Mouse (Mus musculus) left cerebral cortex, postnatal 25 days (tissue): ENCODE measurements around the gene Spats2l. TPM values are rescaled to one million over a fixed set of nuclear protein-coding genes. Genes with fewer than 3 reads are reported as not detected.
A peak's percentile ranks its signal among the peaks of the same experiment; 100 is the strongest.

Source experiments
- DNase-seq, 2 experiments: peaks; one replicate each; pipeline ENCODE4 v3.0.0; 2022; ENCODE audit warnings: low spot score in 2 of 2, mixed read lengths in 1 of 2
- intact Hi-C: fragments of 180-260 bp; cut with DNase I; formaldehyde crosslinking; loops from one replicate; pipeline ENCODE4 v1.15.1; 2025
- total RNA-seq, 2 experiments: library from RNA; stranded (reverse); gene quantifications; 2 replicates each; pipeline ENCODE4 v1.2.3; 2021

The Spats2l gene
- total RNA-seq, 2 experiments from 2014 or later = 47.5 to 47.8 TPM

DNA sequence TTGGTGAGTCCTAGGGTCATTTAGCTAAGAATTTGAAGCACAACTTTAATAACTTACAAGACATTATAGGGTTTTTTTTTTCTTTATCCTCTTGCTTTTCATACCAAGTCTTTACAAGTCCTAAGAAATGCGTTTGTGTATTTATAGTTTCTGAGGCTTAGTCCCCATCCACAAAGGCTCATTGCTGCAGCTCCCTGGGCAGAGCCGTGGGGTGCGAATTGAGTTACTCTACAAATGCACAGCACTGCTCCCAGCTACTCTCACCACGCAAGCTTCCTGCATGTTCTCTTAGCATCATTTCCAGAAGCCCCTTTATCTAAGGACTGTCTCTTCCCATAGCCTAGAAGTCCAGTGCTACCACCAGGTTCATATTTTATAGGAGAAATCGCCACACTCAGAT, 175.8 kb downstream of the Spats2l start:
- DNase-seq = no peak
- intact Hi-C loops = loop anchor here (5.0 kb wide), 1 partner anchor 177 kb away; the partner anchor contains the start of gene Spats2l

DNA sequence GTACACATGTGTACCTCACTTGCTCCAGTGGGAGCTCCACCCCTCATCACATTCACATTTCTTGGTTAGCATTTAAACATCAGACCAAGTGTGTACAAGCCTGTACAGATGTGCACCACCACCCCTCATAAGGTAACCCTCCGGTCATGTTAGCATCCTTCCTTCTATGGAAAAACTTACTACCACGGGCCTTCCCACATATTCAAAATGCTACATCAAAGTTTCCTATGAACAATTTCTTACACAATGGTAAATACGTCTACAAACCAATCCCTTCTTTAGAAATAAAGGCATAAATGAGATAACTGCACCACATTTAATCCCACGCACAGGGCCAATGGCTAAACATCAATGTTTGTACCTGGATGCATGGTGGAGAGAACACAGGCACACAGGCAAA, 178.5 kb downstream of the Spats2l start:
- intact Hi-C loops = no loop called here
- no peak for DNase-seq

DNA sequence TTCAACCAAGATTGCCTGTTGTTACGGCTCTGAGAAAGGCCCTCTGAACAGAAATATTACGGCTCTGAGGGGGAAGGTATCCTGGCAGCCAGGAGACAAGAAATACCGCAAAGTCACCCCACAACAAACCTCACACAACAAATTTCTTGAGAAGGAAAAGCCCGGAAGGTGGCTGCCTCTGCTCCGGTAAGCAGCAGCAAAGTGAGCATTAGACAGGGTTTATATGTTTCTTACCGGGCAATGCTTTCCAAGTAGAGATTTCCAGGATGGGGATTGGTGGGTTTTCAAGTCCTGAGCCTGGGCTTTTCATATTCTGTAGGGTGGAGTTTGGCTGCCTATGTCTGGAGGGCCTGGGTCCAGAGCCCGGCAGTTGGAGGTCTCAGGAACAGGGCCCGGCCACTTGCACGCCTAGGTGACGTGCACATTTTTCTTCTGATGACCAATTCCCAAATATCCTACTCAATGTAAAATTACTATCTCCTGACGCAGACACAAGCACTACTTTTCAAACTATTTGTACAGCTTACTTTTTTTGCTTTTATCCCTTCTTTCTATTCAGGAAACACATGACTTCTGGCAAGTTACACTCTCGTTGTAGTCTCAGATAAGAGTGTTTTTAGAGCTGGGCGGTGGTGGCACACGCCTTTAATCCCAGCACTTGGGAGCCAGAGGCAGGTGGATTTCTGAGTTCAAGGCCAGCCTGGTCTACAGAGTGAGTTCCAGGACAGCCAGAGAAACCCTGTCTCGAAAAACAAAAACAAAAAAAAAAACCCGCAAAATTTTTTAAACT, 179.8 kb downstream of the Spats2l start:
- intact Hi-C loops = no loop called here
- no peak for DNase-seq

DNA sequence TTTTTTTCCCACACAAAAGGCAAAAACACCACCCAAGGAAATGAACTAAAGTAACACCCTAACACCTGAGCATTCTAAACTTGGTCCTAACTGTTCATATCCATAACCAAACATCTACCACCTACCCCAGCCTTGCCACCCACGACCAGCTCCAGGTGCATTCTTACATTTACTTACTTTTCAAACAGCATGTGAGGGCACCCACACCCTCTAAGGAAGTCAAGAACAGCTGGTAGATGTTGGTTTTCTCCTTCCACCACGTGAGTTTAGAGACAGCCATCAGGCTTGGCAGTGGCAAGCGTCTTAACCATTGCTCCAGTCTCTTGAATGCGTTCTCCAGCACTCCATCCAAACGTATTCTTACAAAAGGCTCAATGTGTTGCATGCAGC, 180.4 kb downstream of the Spats2l start:
- DNase-seq = no peak
- intact Hi-C loops = no loop called here

DNA sequence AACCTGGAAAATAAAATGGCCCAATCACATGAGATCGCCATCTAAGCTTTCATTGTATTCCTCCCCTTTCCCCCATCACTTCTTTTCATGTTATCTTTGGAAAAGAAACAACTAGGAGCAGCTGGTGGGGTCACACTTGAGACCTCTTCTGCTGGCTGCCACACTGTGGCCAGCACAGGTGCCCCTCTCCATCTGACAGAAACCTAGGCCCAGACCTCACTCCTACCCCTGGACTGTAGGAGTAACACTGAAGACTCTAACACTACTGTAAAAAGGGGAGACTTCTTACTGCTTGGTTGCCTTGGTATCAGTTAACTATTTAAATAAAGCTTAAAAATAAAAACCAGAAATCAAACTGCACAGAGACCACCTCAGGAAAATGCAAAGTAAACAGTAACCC, 181.8 kb downstream of the Spats2l start:
- intact Hi-C loops = no loop called here
- DNase-seq = no peak

DNA sequence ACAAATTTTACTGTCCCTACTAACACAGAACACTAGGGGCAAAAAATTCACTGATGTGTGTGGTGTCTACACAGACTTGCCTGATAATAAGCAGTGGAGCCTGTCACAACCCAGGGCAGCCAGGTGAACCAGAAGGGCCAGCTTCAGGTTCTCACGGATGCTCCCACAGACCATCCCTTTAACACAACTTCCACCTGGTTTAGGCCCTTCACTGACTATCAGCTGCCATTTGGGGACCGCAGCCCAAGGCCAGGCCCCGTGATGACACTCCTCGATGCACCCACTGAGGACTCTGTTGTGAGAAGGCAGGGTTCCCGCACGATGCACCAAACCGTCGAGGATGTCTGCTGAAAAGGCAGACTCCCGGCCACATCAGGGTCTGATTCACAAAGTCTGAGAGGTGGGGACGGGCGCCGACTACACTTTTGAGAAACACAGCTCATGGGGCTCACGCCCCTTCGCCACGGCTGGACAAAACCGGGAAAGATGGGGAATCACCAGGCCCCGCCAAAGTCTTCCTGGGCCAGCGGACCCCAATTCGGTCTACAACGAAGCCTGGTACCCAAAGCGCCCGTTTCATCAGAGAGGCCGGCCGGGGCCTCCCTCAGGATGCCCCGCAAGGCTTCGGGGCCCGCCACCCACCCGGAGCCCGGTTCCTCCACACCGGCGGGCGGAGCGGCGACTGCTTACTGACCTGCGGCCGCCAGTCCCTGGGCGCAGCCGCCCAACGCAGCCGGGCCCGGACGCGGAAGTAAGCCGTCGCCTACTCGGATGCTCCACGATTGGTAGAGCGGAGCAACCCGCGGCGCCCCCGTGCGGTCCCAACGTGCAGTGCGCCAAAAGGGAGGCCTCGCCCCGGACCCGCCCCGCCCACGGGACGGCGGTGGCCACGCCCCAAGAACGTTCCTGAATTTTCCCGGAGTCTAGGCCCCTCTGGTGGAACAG, 195.6 kb downstream of the Spats2l start:
- DNase-seq = peak; percentile 96
- intact Hi-C loops = loop anchor here (5.0 to 10.0 kb wide), 3 partner anchors 143 to 325 kb away; partner anchors contain the start of gene Aox3

DNA sequence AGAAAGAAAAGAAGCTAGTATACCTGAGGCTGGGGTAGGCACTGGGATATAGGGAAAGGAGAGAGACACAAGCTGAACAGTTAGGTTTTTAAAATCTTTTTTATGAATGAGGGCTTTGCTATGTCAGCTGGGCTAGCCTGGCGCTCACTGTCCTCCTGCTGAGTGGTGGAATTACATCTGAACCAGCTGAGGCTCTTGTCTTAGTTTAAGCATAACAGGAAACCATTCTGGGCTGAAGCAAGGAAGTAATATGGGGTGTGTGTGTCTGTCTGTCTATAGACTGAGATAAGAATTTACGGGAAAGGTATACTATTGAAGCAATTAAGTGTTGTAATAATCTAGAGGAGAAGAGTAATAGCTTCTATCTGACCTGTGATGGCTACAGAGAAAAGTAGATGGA, 197.6 kb downstream of the Spats2l start:
- DNase-seq = no peak
- intact Hi-C loops = loop anchor here (5.0 kb wide), 2 partner anchors 141 to 301 kb away; partner anchors contain the start of gene Aox3

DNA sequence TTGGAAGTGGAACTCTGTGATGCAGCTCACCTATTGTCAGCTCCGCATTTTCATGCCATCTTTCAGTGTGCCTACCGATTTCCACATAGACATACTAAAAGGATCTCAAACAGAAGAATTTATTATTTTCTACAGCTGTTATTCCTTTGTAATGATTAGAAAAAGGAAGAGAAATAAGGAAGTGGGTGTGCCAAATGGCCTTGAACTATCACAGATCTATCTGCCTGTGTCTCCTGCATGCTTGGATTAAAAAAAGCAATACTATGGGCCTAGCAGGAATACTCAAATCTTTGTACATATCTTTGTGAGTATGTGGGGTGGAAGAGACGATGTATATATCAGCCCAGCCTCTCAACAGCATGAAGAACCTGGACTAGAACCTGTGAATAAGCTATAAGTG, 202.9 kb downstream of the Spats2l start:
- DNase-seq = no peak

DNA sequence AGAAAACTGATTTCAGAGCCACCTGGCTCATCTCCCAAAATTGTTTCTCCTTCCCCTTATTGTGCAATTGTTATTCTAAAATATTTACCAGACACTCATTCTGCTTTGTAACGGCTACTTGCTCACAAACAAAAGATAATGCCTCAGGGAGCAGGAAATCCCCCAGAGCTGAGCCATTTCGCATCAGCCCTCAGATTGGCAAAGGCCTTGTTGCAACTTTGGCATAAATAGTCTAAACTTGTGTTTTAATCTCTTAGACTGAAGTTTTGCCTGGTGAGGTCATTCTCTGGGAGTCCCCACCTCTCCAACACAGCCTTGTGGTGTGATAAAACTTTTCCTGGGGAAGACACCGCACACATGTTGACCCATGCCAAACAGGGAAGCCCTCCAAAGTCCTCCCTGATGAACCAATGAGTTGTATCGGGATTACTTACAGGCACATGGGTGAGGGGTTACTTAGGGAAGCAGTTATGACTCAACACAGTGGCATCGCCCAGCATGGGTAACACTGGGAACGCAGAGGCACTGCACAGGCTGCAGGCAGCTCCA, 215.2 kb downstream of the Spats2l start:
- DNase-seq = no peak
- intact Hi-C loops = no loop called here

More for the DNA sequence above, 202.9 kb downstream of the Spats2l start:
- intact Hi-C loops = no loop called here

DNA sequence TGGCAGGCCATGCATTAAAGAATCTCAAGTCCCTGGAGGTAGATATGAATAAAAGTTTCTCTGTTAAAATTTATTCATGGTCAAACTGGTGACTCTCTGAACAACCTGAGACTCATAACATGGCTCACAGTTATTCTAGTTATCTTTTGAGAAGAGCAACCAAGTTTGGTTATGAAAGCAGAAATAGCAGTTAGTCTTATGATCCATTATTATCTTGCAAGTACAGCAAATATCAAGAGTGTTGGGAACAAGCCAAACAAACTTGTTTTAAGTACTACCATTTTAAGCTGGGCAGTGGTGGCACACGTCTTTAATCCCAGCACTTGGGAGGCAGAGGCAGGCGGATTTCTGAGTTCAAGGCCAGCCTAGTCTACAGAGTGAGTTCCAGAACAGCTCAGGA, 217.3 kb downstream of the Spats2l start:
- intact Hi-C loops = no loop called here
- no peak for DNase-seq

DNA sequence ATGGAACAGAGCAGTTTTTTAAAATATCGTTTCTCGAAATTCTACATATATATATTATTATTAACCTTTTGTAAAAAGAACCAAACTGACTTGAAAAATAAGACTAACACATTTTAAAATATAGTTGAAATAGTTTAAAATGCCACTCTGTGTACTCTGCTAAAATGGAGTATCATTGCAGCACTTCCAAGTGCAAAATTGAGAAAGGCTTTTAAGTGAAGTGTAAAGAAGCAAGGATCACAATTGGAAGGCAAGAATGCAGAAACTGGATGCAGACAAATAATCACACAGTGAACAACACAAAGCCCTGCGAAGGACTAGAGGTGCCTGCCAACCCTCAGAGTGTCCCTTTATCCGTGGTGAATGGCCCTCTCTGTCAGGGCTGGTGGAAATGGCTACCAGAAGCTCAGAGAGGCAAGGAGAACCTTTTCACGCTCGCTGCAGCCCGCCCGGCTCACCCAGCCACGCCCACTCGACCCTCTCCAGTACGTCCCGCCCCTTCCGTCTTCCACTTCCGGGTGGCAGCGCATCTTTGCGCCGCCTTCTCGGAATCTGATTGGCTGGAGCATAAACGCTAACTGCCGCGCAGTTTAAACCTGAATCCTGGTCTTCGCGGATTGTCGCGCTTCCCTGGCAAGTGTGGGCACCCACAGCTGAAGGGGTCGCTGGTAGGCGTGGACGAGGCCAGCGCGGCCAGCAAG, 221.6 kb downstream of the Spats2l start, which contains the start of gene Sgo2a:
Gene Sgo2a (plus strand): TSS at position 540 of the 701 bp plus-strand sequence.
- peak; percentile 87 to 92 for DNase-seq
- intact Hi-C loops = no loop called here

DNA sequence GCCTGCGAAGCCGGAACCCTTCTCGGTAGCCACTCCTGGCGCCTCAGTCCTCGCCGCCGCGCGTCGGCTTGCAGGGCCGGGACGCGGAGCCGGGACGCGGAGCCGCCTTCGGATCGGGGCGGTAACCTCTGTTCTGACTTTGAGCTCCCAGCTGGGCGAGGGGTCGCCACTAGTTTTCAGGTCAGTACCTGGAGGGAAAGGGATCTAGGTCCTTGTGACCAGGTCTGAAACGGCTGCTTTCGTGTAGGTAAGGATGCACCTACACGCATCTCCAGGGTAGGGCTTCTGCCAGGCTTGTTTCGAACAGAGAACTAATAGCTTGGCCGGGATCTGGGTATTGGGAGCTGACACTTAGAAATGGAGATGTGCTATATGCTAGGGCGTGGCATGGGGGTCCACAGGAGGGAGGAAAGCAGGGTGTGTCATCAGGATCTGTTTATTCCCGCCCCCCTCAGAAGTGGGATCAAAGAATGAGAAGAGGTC, 222.2 kb downstream of the Spats2l start:
- intact Hi-C loops = no loop called here

More for the DNA sequence above, 222.2 kb downstream of the Spats2l start:
- DNase-seq = no peak

Other genes starting within 250 kb of the Spats2l start
- under 1 TPM; 0.41 to 0.46 TPM for gene Sgo2a, start 221.8 kb downstream of the Spats2l start, total RNA-seq
- 10 to 100 TPM; 15.7 to 16.0 TPM for gene Kctd18, start 244.8 kb downstream of the Spats2l start, total RNA-seq